Mouse (Mus musculus) left cerebral cortex, postnatal 10 days (tissue): ENCODE measurements around the gene Postn. TPM values are rescaled to one million over a fixed set of nuclear protein-coding genes. Genes with fewer than 3 reads are reported as not detected.

ENCODE experiments used
- DNase-seq, 2 experiments: peaks; one replicate each; pipeline ENCODE4 v3.0.0; 2021 to 2022; ENCODE audit warnings: low spot score in 2 of 2, mixed read lengths in 1 of 2; ENCODE audit errors: extremely low spot score in 1 of 2
- intact Hi-C: fragments of 180-260 bp; cut with DNase I; formaldehyde crosslinking; loops from one replicate; pipeline ENCODE4 v1.15.1; 2025
- total RNA-seq, 2 experiments: library from RNA; stranded (reverse); gene quantifications; 2 replicates each; pipeline ENCODE4 v1.2.3; 2021

The Postn gene
- total RNA-seq, 2 experiments from 2014 or later, result 10.8 to 10.9 TPM

GRCm38 (mm10) chr3:54412885-54413583, 52.1 kb downstream of the Postn start:
- no peak for DNase-seq
- intact Hi-C loops, result no loop called here

DNA sequence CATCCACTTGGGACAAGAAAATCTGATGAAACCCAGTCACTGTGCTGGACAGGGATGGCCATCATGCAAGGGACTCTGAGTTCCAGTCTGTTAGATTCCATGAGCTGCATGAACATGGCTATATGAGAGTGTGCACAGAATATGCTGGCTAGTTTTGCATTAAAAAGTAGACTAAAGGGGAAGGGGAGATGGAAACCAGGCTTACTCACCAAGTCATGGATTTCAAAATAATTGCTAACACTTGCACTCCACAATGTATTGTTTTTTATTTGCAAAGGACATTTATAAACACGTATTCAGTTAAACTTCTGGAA, 52.6 kb downstream of the Postn start:
- intact Hi-C loops, result no loop called here
- no peak for DNase-seq

DNA sequence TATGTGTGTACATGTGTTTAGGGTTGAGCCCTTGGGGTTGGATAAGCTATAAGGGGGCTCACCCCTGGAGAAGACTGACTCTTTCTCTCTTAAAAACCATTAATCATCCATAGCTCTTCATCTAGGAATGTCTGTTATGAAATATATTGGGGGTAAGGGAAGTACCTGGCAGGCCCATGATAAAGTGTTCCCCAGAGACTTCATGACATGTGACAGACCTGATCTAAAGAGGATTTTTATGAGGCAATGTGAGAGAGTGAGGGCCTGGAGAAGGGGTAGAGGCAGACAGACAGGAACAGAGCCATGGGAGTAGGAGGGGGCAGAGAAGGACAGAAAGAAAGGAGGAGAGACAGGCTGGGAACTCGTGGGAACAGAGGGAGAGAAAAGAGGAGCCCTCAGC, 53.5 kb downstream of the Postn start:
- intact Hi-C loops, result no loop called here
- no peak for DNase-seq

DNA sequence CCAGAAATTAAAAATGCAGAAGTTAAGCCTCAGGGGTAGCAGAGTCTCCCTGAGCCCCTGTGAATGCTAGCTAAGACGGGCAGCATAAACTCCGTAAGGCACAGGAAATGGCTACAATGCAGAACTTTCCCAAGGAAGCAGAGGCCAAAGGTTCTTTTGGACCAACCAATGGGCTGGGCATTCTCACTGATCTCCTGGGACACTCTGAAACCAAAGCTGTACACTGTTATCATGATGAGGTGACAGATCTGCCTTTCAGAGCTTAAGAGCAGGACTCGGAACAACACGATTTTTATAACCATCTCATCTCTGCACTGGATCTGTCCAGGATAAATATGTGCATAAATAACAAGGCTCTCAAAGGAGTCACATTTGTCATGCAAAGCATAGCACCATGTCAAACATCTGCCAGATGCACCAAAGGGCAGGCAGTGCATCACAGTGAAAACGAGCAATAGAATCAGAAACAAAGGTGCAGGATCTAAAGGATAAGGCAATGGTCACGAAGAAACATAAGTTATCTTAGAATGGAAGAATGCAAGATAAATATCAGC, 57.0 kb downstream of the Postn start:
- intact Hi-C loops, result no loop called here

DNA sequence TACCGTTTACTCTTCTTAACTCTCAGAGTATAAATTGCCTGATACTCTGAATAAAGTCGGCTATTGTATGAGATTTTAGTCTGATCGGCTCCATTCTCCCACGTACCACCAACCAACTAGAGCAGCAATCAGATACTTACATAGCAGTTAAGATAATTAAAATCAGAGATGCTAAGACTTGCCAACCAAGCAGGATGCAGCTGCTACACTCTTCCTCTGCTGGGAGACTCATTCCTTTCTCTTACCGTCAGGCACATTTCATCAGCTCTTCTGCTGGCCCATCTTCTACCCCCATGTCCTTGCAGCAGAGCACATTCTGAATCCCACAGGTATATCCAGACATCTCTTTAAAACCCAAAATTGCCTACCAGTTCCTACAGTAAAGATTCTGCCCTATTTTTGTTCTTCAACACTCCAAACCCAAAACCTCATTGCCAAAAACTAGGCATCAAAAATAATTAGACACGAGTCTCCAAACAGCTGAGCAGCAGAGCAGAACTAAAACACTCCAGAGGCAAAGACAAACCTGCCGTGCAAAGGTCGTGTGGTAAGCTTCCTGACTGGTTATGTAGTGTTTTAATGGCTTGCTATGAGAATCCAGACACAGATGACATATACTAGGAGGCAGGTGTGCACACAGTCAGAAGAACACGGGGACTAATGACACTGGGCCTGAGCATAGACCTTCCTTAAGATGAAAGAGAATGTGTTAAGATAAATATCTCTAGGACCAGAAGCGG, 59.5 kb downstream of the Postn start:
- intact Hi-C loops, result no loop called here
- DNase-seq, result no peak

More for the DNA sequence above, 57.0 kb downstream of the Postn start:
- DNase-seq, result no peak

- intact Hi-C loops, result no loop called here
- DNase-seq, result no peak
These were observed 60.1 kb downstream of the Postn start for GRCm38 (mm10) chr3:54420983-54421382.

- peak in 1 of 2 experiments; percentile 18 for DNase-seq
- intact Hi-C loops, result no loop called here
These were observed 60.8 kb downstream of the Postn start for GRCm38 (mm10) chr3:54421666-54422065.

GRCm38 (mm10) chr3:54424146-54424545, 63.2 kb downstream of the Postn start:
- DNase-seq, result no peak
- intact Hi-C loops, result no loop called here

DNA sequence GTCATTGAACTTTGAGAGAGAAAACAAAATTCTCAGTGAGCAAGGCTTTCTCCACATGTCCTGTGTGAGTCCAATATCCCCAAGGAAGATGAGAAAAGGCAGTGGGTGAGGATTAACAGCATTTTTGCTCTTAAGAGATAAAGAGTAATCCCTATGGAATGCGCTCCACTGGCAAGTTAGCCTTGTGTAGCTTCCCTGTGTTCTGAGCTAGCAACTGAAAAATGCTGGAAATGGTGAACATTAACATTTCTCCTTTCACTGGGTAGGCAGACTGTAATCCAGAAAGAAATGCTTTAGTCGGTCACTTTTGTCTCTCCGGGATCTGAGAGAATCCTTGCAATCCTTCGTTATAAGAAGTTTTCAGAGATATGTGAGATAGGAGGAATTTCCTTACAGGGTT, 70.8 kb downstream of the Postn start:
- no peak for DNase-seq
- intact Hi-C loops, result no loop called here

- DNase-seq, result no peak
- intact Hi-C loops, result no loop called here
These were observed 71.3 kb downstream of the Postn start for GRCm38 (mm10) chr3:54432167-54432566.

DNA sequence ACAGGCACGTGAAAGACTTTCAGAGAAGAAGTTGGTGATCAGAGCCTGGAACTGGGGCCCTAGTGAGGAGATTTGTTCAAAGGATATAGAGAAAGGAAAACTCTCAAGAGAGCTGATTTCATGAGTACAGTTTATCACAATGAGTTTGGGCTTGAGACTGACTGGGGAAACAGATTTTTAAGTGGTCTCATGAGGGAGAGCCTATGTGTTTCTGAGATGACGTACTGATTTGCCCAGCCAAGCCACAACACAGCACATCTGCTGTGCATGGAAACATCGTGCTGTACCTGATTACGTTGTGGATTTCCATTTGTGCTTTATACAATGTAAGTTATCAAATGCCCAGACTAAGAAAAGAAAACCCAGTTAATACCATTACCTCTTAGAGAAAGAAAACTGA, 71.7 kb downstream of the Postn start:
- DNase-seq, result no peak
- intact Hi-C loops, result no loop called here

GRCm38 (mm10) chr3:54434571-54434970, 73.7 kb downstream of the Postn start:
- intact Hi-C loops, result no loop called here

DNA sequence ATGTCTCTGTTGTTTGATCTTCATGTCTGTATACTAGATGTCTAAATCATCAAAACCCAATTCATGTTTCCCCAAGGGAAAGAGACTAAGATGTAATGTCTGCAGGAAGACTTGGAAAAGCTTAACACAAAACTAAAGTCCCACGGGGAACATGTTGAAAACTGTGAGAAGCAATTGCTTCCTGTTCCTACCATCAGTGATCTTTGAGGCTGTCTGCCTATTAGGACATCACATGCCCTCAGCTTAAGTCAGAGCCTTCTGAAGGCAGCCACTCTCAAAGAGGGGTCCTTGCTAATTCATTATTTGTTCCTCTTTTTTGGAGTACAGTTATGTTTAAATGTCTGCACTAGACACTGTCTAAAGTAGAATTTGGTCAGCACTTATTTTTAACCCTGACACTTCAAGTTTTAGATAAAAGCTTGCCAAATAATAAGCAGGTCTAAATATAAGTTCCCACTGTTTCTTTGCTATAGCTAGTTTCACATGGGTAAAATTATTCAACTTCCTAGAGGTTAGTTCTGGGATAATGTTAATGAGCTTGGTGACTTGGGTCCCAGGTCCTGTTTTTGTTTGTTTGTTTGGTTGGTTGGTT, 75.6 kb downstream of the Postn start:
- DNase-seq, result no peak
- intact Hi-C loops, result no loop called here

More at GRCm38 (mm10) chr3:54434571-54434970, 73.7 kb downstream of the Postn start:
- DNase-seq, result no peak

Other genes starting within 250 kb of the Postn start
- gene Trpc4, start 205.1 kb upstream of the Postn start, total RNA-seq, result 10 to 100 TPM; 37.6 to 42.1 TPM